Mouse (Mus musculus) Patski (cell line): Measurements from ENCODE around the gene Tsacc. TPM values are rescaled to one million over a fixed set of nuclear protein-coding genes. Genes with fewer than 3 reads are reported as not detected.

Source experiments
- ATAC-seq: fragments of 100-300 bp; one replicate; pipeline ENCODE4 v1.8.0; 2021
- CTCF ChIA-PET: fragments of 350-600 bp; sonication (Branson Sonifier 250); formaldehyde crosslinking; loops from one replicate; lab custom pipeline; 2022; ENCODE audit warnings: inconsistent platforms; lab: Charles Lee
- POLR2A ChIA-PET: fragments of 350-600 bp; sonication (Branson Sonifier 250); formaldehyde crosslinking; loops from one replicate; lab custom pipeline; 2022; ENCODE audit warnings: antibody characterized with exemption, inconsistent platforms; lab: Charles Lee
- DNase-seq: peaks from one replicate; pipeline ENCODE4 v3.0.0-alpha.2; 2011; ENCODE audit warnings: low read depth, low spot score
- H3K27me3 ChIP-seq: fragments of 371-371 bp; one replicate; pipeline ENCODE4 v1.5.1; 2021
- CTCF ChIP-seq: fragments of 100-300 bp; IDR thresholded peaks from one replicate; pipeline ENCODE4 v1.5.1; 2021
- in situ Hi-C: fragments of 300-500 bp; cut with MboI; formaldehyde crosslinking; loops from 3 replicates; pipeline ENCODE4 v1.11.1; 2018; ENCODE audit warnings: low pct_unique_long_range_greater_than_20kb, mixed read lengths
- polyA plus RNA-seq: library from polyadenylated mRNA; unstranded; gene quantifications from one replicate; pipeline ENCODE4 v1.2.3, GENCODE M21; 2021

Gene Tsacc
- 6.3 TPM for polyA plus RNA-seq

DNA sequence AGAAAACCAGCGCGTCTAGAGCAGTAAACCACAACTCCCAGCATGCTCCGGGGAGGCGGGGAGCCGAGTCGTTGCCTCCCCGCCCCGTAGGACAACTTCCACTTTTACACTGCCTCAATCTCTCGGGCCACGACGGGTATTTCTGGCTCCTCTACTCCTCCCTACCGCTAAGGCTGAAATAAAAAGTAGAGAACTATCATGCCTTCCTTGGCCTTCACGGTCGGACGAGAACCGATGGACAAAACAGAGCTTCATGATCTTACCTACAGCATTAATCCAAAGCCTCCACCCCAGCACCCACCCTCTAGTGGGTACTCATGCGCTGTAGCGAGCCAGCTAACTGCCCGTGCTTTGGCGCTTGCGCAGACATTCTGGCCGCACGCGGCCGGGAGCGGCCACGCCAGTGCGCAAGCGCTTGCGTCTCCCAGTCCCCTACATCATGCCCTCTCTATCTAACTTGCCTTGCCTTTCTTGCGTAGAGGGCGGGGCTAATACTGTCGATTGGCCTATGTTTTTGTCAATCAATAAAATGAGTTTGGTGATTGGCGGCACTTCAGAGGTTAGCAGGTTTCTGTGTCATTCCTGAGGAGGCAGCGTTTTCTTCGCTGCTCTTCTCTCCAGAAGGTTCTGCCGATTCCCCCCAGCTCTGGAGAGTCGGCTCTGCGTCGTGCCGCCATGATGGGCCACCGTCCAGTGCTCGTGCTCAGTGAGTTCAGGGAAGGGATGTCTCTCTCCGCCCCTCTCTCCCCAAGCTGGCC lies at the start of gene Tsacc, which contains the start of gene Cct3:
Tsacc (minus strand) TSS at position 439 of the 758 bp plus-strand sequence.
Cct3 (plus strand) TSS at position 556 of the 758 bp plus-strand sequence.
- in situ Hi-C loops, result no loop called here
- DNase-seq (peak; percentile 100), ATAC-seq (peak; percentile 88)
- ChIA-PET POLR2A (interaction anchor here (0.6 to 1.6 kb wide), 5 partner anchors 9 to 41 kb away, joined by 3 to 4 read pairs (median 3); partner anchors contain the start of gene Gm38392), CTCF (interaction anchor here (1.1 to 1.5 kb wide), 4 partner anchors 25 to 59 kb away, joined by 3 read pairs; no protein-coding TSS in a partner anchor)
- TF ChIP-seq CTCF, result no peak
- no peaks in the 10 kb centered on the region for H3K27me3 ChIP-seq

- ATAC-seq (no peak), DNase-seq (no peak)
- no peak for TF ChIP-seq CTCF
- ChIA-PET CTCF (interaction anchor here (1.0 to 1.8 kb wide), 4 partner anchors 9 to 21 kb away, joined by 3 to 4 read pairs (median 4); no protein-coding TSS in a partner anchor), POLR2A (interaction anchor here (1.6 kb wide), 1 partner anchor 14 kb away, joined by 7 read pairs; no protein-coding TSS in a partner anchor)
- in situ Hi-C loops, result no loop called here
- H3K27me3 ChIP-seq, result no peaks in the 10 kb centered on the region
Observed at GRCm38 (mm10) chr3:88339006-88339405, 42.2 kb upstream of the Tsacc start.

DNA sequence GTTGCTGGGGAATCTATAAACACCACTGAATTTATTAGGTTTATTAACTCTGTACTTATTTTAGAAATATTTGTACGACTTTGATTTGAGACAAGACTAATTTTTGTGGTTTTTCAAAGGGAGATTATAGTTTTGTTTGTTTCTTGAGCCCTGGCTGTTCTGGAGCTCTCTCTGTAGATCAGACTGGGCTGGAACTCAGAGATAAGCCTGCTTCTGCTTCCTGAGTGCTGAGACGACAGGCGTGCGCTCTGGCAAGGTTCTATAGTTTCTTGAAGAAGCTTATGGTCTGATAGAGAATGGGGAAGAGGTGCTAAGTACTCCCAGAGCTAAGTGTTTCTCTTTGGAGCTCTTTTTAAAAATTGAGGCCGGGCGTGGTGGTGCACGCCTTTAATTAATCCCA lies 41.5 kb upstream of the Tsacc start:
- POLR2A ChIA-PET, result interaction anchor here (0.6 to 1.6 kb wide), 5 partner anchors 9 to 149 kb away, joined by 3 to 7 read pairs (median 5); partner anchors contain the start of genes Cct3 and Tsacc
- ATAC-seq (no peak), DNase-seq (no peak)
- in situ Hi-C loops, result no loop called here
- CTCF ChIA-PET, result interaction anchor here (1.0 kb wide), 1 partner anchor 12 kb away, joined by 4 read pairs; no protein-coding TSS in a partner anchor
- no peak for TF ChIP-seq CTCF
- H3K27me3 ChIP-seq, result no peaks in the 10 kb centered on the region

- ChIA-PET POLR2A (interaction anchor here (0.6 to 4.7 kb wide), 5 partner anchors 10 to 65 kb away, joined by 3 to 27 read pairs (median 6); partner anchors contain the start of genes Cct3, Glmp and Tsacc), CTCF (interaction anchor here (1.1 to 2.4 kb wide), 2 partner anchors 10 to 188 kb away, joined by 3 to 6 read pairs; no protein-coding TSS in a partner anchor)
Observed at GRCm38 (mm10) chr3:88337367-88338020, 40.7 kb upstream of the Tsacc start.

DNA sequence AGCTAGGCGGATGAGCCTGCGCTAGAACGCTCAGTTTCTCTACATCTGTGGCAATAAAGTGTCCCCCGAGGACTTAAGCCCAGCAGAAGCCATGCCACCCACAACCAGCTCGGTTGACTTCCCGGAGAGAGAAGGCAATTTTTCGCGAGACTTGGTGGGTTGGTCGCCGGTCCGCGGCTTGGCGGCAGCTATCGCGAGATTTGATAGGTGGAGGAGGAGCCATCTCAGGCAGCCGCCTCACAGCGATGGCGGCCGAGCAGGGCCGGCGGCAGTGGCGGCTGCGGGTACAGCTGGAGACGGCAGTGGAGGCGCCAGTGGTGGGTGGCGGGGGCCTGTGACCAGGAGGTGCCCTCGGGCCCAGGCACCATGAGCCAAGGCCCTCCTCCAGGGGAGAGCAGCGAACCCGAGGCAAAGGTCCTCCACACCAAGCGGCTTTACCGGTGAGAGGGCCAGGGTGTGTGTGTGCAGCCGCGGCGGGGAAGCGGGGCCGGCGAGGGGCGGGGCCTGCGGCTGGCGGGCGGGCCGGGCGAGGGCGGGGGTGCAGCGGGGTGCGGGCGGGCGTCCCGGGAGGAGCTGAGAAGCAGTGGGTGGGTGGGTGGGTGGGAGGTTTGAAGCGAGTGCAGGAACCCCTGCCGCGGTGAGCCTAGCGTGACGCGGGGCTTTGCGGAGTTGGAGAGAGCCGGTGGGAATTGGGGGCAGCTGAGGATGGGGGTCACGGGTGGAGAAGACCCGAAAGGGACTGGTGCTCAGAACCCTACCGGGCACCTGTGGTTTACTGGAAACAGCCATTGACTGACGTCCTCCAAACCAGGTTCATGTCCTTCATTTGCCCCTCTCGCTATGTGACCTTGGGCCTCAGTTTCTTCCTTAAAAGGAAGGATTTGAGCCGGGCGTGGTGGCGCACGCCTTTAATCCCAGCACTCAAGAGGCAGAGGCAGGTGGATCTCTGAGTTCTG lies 39.5 kb upstream of the Tsacc start, which contains the start of the genes Tmem79 and Smg5:
Tmem79 (minus strand) TSS at position 91 of the 956 bp plus-strand sequence.
Smg5 (plus strand) TSS at position 203 of the 956 bp plus-strand sequence.
- in situ Hi-C loops, result no loop called here
- ChIA-PET POLR2A (interaction anchor here (0.6 to 4.7 kb wide), 12 partner anchors 11 to 194 kb away, joined by 3 to 27 read pairs (median 4); partner anchors contain the start of genes Cct3, Glmp and Tsacc), CTCF (interaction anchor here (1.1 to 2.4 kb wide), 4 partner anchors 11 to 186 kb away, joined by 3 to 9 read pairs (median 4); no protein-coding TSS in a partner anchor)
- TF ChIP-seq CTCF, result no peak
- H3K27me3 ChIP-seq, result no peaks in the 10 kb centered on the region
- ATAC-seq (peak; percentile 76), DNase-seq (peak; percentile 93)

More at GRCm38 (mm10) chr3:88337367-88338020, 40.7 kb upstream of the Tsacc start:
- no peak for TF ChIP-seq CTCF
- H3K27me3 ChIP-seq, result no peaks in the 10 kb centered on the region
- no peak for DNase-seq
- no peak for ATAC-seq
- in situ Hi-C loops, result no loop called here

GRCm38 (mm10) chr3:88335436-88336053 lies 38.7 kb upstream of the Tsacc start:
- ChIA-PET POLR2A (interaction anchor here (0.6 to 4.7 kb wide), 9 partner anchors 10 to 195 kb away, joined by 3 to 27 read pairs (median 3); partner anchors contain the start of gene Glmp), CTCF (interaction anchor here (1.1 to 2.4 kb wide), 3 partner anchors 12 to 15 kb away, joined by 3 to 9 read pairs (median 6); no protein-coding TSS in a partner anchor)
- H3K27me3 ChIP-seq, result no peaks in the 10 kb centered on the region
- in situ Hi-C loops, result no loop called here
- no peak for TF ChIP-seq CTCF
- ATAC-seq, result peak; percentile 70
- DNase-seq, result no peak

DNA sequence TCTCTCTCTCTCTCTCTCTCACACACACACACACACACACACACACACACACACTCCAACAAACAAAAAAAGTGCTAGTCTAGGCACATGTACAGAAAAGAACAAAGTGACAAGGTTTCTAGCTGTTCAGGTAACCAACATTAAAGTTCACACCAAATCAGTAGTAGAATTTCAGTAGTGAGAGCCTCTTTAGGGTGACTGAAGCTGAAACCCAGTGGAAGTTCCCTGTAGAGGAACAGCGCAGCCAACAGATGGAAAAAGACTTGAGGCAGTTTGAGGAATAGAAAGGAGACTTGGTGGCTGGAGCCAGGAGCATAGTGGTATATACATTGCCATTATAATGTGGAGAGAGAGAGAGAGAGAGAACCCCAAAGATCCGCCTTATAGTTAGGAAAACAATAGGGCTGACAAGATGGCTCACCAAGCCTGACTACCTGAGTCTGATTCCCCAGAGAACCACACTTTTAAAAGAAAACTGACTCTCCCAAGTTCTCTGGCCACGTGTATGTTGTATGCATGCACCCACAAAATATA lies 38.2 kb upstream of the Tsacc start:
- DNase-seq (no peak), ATAC-seq (no peak)
- no peak for TF ChIP-seq CTCF
- no peaks in the 10 kb centered on the region for H3K27me3 ChIP-seq
- ChIA-PET CTCF (interaction anchor here (1.1 to 1.9 kb wide), 3 partner anchors 12 to 132 kb away, joined by 3 to 9 read pairs (median 4); no protein-coding TSS in a partner anchor), POLR2A (interaction anchor here (0.7 to 4.7 kb wide), 4 partner anchors 10 to 158 kb away, joined by 3 to 27 read pairs (median 4); partner anchors contain the start of gene Glmp)
- in situ Hi-C loops, result no loop called here

DNA sequence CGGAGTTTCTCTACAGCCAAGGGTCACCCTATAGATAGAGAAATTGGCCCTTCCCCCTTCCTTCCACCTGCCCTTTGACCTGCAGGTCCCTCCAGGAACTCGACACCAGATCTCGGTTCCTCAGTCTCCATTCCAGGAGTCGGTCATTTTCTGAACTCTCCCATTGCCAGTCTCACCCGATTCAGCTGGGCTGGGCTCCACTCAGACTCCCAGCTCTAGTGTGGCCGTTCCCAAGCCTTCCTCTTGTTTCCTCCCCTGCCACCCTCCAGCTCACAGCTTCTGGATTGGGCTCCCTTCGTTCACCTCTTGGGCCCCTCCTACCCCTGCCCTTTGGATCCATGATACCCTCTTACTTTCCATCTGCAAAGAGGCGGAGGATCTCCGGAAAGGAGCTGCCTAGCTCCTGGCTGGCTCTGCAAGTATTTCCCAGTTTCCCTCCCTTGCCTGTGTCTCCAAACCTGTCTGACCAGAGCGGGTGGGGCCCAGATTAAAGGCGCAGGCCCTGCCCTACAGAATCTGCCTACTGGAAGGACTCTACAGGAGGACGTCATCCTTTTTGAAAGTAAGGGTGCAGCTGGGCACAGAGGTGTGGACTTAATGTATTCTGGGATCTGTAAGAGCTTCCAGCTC lies 37.3 kb upstream of the Tsacc start:
- in situ Hi-C loops, result no loop called here
- ChIA-PET CTCF (interaction anchor here (1.5 to 1.9 kb wide), 2 partner anchors 13 to 133 kb away, joined by 4 to 9 read pairs; no protein-coding TSS in a partner anchor), POLR2A (interaction anchor here (0.6 to 4.7 kb wide), 3 partner anchors 9 to 69 kb away, joined by 4 to 27 read pairs (median 4); partner anchors contain the start of gene Glmp)
- no peak for TF ChIP-seq CTCF
- ATAC-seq (no peak), DNase-seq (no peak)
- H3K27me3 ChIP-seq, result no peaks in the 10 kb centered on the region
